Mouse (Mus musculus) olfactory bulb, adult 2 months (tissue): ENCODE results near the gene Cept1.

Experiments used
- CTCF ChIP-seq: fragments of 200-500 bp; IDR thresholded peaks from 2 replicates; pipeline ENCODE4 v1.5.1; 2012; ENCODE audit warnings: low read depth, mild to moderate bottlenecking, low read length, moderate library complexity; ENCODE audit not compliant: insufficient read depth
- POLR2A ChIP-seq: fragments of 200-500 bp; IDR thresholded peaks from 2 replicates; pipeline ENCODE4 v1.6.1; 2012; ENCODE audit warnings: mild to moderate bottlenecking, low read depth, low read length, moderate library complexity; ENCODE audit not compliant: insufficient read depth

DNA sequence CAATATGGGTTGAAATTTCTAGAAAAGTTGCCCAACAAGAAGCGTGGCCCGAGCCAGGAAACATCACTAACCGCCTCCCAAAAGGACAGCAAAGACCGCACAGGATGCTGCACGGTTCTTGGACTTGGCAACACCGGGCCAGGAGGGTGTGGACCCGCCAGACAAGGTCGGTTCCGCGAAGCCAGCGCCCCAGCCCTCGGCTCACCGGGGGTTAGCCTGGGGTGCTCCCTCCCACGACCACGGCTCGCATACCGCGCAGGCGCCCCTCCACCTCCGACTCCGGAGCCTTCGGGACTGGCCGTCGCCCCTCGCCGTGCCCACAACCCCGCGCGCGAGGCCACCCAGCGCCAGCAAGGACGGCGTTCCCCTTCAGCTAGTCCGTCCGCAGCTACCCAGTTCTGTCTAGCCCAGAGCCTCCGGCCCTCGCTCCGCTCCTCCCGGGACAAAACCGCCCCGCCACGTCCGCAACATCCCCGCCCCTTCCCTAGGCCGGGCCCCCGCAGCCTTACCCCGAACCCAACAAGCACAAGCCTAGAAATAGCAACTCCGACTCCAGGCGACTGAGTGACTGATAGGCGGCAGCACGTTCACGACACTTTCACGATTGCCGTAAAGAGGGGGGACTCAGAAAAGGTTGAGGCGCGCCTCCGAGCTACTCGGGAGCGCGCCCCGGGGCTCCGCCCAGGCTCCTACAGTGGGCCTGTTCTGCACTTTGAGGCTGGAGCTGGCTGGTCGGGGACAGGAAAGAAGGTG lies at the start of gene Cept1, which contains the start of gene Dram2:
- no peak for TF ChIP-seq CTCF
- TF ChIP-seq POLR2A: peak; percentile 85
